ENCODE assay signal across 10 mouse cellular contexts in the genomic region with DNA sequence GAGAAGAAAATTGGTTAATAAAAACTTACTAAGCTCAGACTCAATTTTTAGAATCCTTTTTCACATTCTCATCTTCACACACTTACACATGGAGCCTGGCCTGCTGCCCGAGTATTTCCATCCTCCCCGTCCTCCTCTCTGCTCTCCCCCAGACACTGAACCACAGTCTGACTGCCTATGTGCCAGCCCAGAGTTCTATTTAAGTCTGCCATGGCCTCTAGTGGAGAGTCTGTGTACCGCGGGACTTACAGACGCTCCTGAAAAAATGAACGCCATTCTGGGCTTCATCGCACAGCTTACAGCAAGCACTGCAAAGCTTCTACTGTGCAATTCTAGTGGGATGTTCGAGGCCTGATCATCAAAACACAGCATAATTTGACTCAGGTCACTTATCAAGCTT. TPM values are rescaled to one million over a fixed set of nuclear protein-coding genes. Genes with fewer than 3 reads are reported as not detected.
DNase-seq lines count a peak whose midpoint lies in the region; ATAC-seq lines count a peak whose summit lies in the region.
"Had no signal": no experiment of that assay in that cellular context is flagged by ENCODE, and none has a peak within 500 bp of the region (broad histone marks: within the 10 kb centered on the region; RNA-seq: fewer than 3 reads in every experiment).

No protein-coding gene starts in this region.

- peak; percentile 60; the same call in 1 of the 2 replicates for ATAC-seq in heart, embryonic 16.5 days (replicated peaks; ENCODE audit: extremely low read depth, insufficient read depth, low FRiP score)
- ATAC-seq in neural tube, embryonic 14.5 days (ENCODE audit: low read depth) = peak; percentile 72; the same call in 1 of the 2 replicates

- H3K27me3 ChIP-seq in heart, embryonic 16.5 days (ENCODE audit: control insufficient read depth, insufficient read depth, low read length) = no peaks in the 10 kb centered on the region
- H3K27me3 ChIP-seq in neural tube, embryonic 14.5 days (ENCODE audit: control insufficient read depth, insufficient read depth, low read length) = no peaks in the 10 kb centered on the region
- H3K27me3 ChIP-seq: heart, embryonic 12.5 days had no signal

- no peak overlapping the region for H3K4me2 ChIP-seq in heart, embryonic 16.5 days (ENCODE audit: low read depth, low read length)
- no peak overlapping the region for H3K4me2 ChIP-seq in neural tube, embryonic 14.5 days (ENCODE audit: low read depth, low read length)
- H3K4me2 ChIP-seq: heart, embryonic 12.5 days had no signal

- no peak overlapping the region for H3K4me3 ChIP-seq in heart, embryonic 16.5 days (ENCODE audit: low read length)
- no peak overlapping the region for H3K4me3 ChIP-seq in neural tube, embryonic 14.5 days (ENCODE audit: low read depth, low read length)
- H3K4me3 ChIP-seq: heart, embryonic 12.5 days had no signal

- H3K27ac ChIP-seq in heart, embryonic 16.5 days (ENCODE audit: low read length) = no peak overlapping the region
- H3K27ac ChIP-seq in neural tube, embryonic 14.5 days (ENCODE audit: low read depth, low read length) = no peak overlapping the region

- DNase-seq in heart, adult 9 months (ENCODE audit: low spot score in 2 of 2) = no peak
- DNase-seq in neural tube, embryonic 10.5 days (ENCODE audit: extremely low spot score, low spot score) = no peak
- peak; percentile 53 to 66 for DNase-seq in left cerebral cortex, adult 18-20 months (ENCODE audit: low spot score in 2 of 2)
- no peak for DNase-seq in adrenal gland, postnatal 25 days
- no peak for DNase-seq in thymus, adult 18-20 months
- DNase-seq in thymus, postnatal 0 days (ENCODE audit: low spot score) = no peak

- WGBS in heart, embryonic 16.5 days = 36% methylated on average over 8 of the region's 8 CpGs
- WGBS in neural tube, embryonic 14.5 days = 50% methylated on average over 8 of the region's 8 CpGs

- H3K4me1 ChIP-seq in heart, embryonic 16.5 days (ENCODE audit: control insufficient read depth, insufficient read depth, low read length) = no peaks in the 10 kb centered on the region
- H3K4me1 ChIP-seq in neural tube, embryonic 14.5 days (ENCODE audit: control insufficient read depth, insufficient read depth, low read length) = no peaks in the 10 kb centered on the region
- H3K4me1 ChIP-seq: heart, embryonic 12.5 days had no signal

- no peaks in the 10 kb centered on the region for H3K9me3 ChIP-seq in heart, embryonic 16.5 days (replicated peaks; ENCODE audit: control insufficient read depth, low read length)
- no peaks in the 10 kb centered on the region for H3K9me3 ChIP-seq in neural tube, embryonic 14.5 days (ENCODE audit: control insufficient read depth, low read length)
- H3K9me3 ChIP-seq: heart, embryonic 12.5 days had no signal

- H3K9ac ChIP-seq in heart, embryonic 16.5 days (ENCODE audit: low read length) = no peak overlapping the region
- H3K9ac ChIP-seq in neural tube, embryonic 14.5 days (replicated peaks; ENCODE audit: low read depth, low read length) = no peak overlapping the region
- H3K9ac ChIP-seq: heart, embryonic 12.5 days had no signal

- H3K36me3 ChIP-seq in heart, embryonic 16.5 days (ENCODE audit: control insufficient read depth, insufficient read depth) = peaks cover 18% of the 10 kb centered on the region
- H3K36me3 ChIP-seq in neural tube, embryonic 14.5 days (ENCODE audit: control insufficient read depth, insufficient read depth, low read length) = peaks cover 15% of the 10 kb centered on the region

RNA-seq across cellular contexts. Expression of a gene that starts 9.4 kb away (rescaled TPM):
- polyA plus RNA-seq in heart, embryonic 16.5 days (2015; fragmentation: Nextera tagmentation; extraction: Ambion mirVana) = not detected in 2 replicates
- not detected in 2 replicates for polyA plus RNA-seq in neural tube, embryonic 14.5 days (2014; fragmentation: Nextera tagmentation; extraction: Ambion mirVana)
- not detected for total RNA-seq in left cerebral cortex, adult 18-20 months (2021)
- total RNA-seq in adrenal gland, postnatal 25 days (2021) = not detected in 2 replicates
- 0.38 TPM in 1 of 2 replicates, not detected in the other for polyA plus RNA-seq in thymus, postnatal 0 days (2015; fragmentation: Nextera tagmentation; extraction: Ambion mirVana)
- polyA plus RNA-seq: heart, embryonic 12.5 days; stomach, embryonic 16.5 days had no signal

RNA-seq across cellular contexts. Expression of a gene that starts 36.7 kb away (rescaled TPM):
- 19.4 and 20.5 TPM in 2 replicates for polyA plus RNA-seq in heart, embryonic 16.5 days (2015; fragmentation: Nextera tagmentation; extraction: Ambion mirVana)
- polyA plus RNA-seq in neural tube, embryonic 14.5 days (2014; fragmentation: Nextera tagmentation; extraction: Ambion mirVana) = 20.7 and 25.7 TPM in 2 replicates
- 10 to 100 TPM; 14.3 to 14.9 TPM for total RNA-seq in left cerebral cortex, adult 18-20 months (2021)
- total RNA-seq in adrenal gland, postnatal 25 days (2021) = 16.4 and 23.6 TPM in 2 replicates
- polyA plus RNA-seq in thymus, postnatal 0 days (2015; fragmentation: Nextera tagmentation; extraction: Ambion mirVana) = 21.1 and 21.8 TPM in 2 replicates

RNA-seq across cellular contexts. Expression of a gene that starts 36.9 kb away (rescaled TPM):
- polyA plus RNA-seq in heart, embryonic 16.5 days (2015; fragmentation: Nextera tagmentation; extraction: Ambion mirVana) = 86.6 and 96.2 TPM in 2 replicates
- polyA plus RNA-seq in neural tube, embryonic 14.5 days (2014; fragmentation: Nextera tagmentation; extraction: Ambion mirVana) = 90.2 and 103 TPM in 2 replicates
- 10 to 100 TPM; 67.1 to 67.8 TPM for total RNA-seq in left cerebral cortex, adult 18-20 months (2021)
- 71.4 and 71.9 TPM in 2 replicates for total RNA-seq in adrenal gland, postnatal 25 days (2021)
- polyA plus RNA-seq in thymus, postnatal 0 days (2015; fragmentation: Nextera tagmentation; extraction: Ambion mirVana) = 93.9 and 101 TPM in 2 replicates

Comparison
In these comparisons a context has a peak if more than half of its experiments do, and no peak if none do; other contexts are left out.
1. DNase-seq: peak in left cerebral cortex, adult 18-20 months (2 of 2); none in heart, adult 9 months (0 of 2), neural tube, embryonic 10.5 days (single experiment), adrenal gland, postnatal 25 days (single experiment), thymus, adult 18-20 months (0 of 2) and thymus, postnatal 0 days (single experiment).